Mouse (Mus musculus): ENCODE results near the gene Pik3c2b. TPM values are rescaled to one million over a fixed set of nuclear protein-coding genes. Genes with fewer than 3 reads are reported as not detected.

The Pik3c2b gene
- total RNA-seq, 2 experiments from 2014 or later = 13.9 to 14.3 TPM

- peak; percentile 16 to 42 for DNase-seq
Observed at GRCm38 (mm10) chr1:133134071-133134470, 88.6 kb downstream of the Pik3c2b start.

GRCm38 (mm10) chr1:133134881-133135280, 89.4 kb downstream of the Pik3c2b start:
- peak; percentile 16 to 36 for DNase-seq

GRCm38 (mm10) chr1:133135808-133136207, 90.3 kb downstream of the Pik3c2b start:
- no peak for DNase-seq

- DNase-seq = no peak
Observed at GRCm38 (mm10) chr1:133138401-133138800, 92.9 kb downstream of the Pik3c2b start.

- DNase-seq = peak; percentile 41 to 71
Observed at GRCm38 (mm10) chr1:133146014-133147009, 100.8 kb downstream of the Pik3c2b start.

- DNase-seq = no peak
Observed at GRCm38 (mm10) chr1:133147324-133147723, 101.9 kb downstream of the Pik3c2b start.

- no peak for DNase-seq
Observed at GRCm38 (mm10) chr1:133148122-133148521, 102.7 kb downstream of the Pik3c2b start.

GRCm38 (mm10) chr1:133150556-133150955, 105.1 kb downstream of the Pik3c2b start:
- no peak for DNase-seq

- no peak for DNase-seq
Observed at GRCm38 (mm10) chr1:133152213-133152612, 106.7 kb downstream of the Pik3c2b start.

GRCm38 (mm10) chr1:133155270-133155669, 109.8 kb downstream of the Pik3c2b start:
- no peak for DNase-seq

Other genes with a start within 250 kb of the Pik3c2b start
- 1 to 10 TPM; 3.8 to 4.2 TPM for gene Lrrn2, start 165.4 kb upstream of the Pik3c2b start, total RNA-seq (2021)
- gene Mdm4, start 15.1 kb upstream of the Pik3c2b start, total RNA-seq (2021) = 10 to 100 TPM; 19.7 to 27.7 TPM
- 10 to 100 TPM; 21.6 to 23.1 TPM for gene Ppp1r15b, start 85.5 kb downstream of the Pik3c2b start, total RNA-seq (2021)
- 10 to 100 TPM; 40.5 to 47.7 TPM for gene Plekha6, start 118.5 kb downstream of the Pik3c2b start, total RNA-seq (2021)

All from heart, adult 18-20 months (tissue).